Mouse (Mus musculus): ENCODE data around the gene Susd1.

DNA sequence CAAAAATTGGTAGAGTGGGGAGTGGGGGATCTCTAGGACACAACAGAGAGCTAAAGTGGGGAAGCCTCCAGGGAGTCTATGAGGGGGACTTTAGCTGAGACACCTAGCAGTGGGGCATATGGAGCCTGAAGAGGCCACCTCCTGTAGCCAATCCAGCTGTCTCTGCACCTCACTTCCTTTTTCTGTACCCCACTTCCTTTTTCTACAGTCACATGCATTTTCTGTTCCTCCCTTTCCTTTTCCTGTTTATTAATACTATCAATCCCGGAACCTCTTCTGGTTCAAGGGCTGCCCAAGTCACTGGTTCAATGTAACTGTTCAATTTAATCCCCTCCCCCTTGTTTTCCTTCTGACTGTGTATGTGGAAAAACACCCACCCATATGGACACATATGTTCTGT lies 2.8 kb upstream of the Susd1 start:
- no peak for TF ChIP-seq POLR2A (IDR thresholded peaks at IDR 0.05; ENCODE audit: insufficient read depth, low read depth, low read length)
- TF ChIP-seq CTCF (IDR thresholded peaks at IDR 0.05; ENCODE audit: insufficient read depth, low read depth, low read length), result no peak
